Mouse (Mus musculus): ENCODE results near the gene Slc35e2. TPM values are rescaled to one million over a fixed set of nuclear protein-coding genes. Genes with fewer than 3 reads are reported as not detected.

The Slc35e2 gene
- total RNA-seq, 2 experiments from 2014 or later: 3.7 TPM

- DNase-seq: no peak
Observed at GRCm38 (mm10) chr4:155575521-155575920, 25.7 kb upstream of the Slc35e2 start.

DNA sequence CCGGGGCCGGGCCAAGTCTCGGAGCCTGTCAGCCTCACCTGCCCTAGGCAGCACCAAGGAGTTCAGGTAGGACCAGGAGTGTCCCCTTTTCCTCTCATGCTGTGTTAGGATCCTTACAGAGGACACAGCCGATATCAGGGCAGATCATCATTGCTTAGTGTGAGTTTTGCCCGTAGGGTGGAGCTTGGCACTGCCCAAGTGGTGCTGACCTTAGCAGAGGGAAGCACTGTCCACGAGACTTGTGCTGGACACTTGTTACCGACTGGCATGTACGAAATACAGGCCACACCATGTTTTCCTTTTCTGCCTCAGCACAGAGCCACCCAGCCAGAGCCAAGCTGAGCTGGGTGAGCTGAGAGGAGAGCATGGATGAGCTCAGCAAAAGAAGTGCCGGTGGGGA, 24.1 kb upstream of the Slc35e2 start:
- DNase-seq: peak; percentile 57

- DNase-seq: no peak
Observed at GRCm38 (mm10) chr4:155577741-155578140, 23.5 kb upstream of the Slc35e2 start.

DNA sequence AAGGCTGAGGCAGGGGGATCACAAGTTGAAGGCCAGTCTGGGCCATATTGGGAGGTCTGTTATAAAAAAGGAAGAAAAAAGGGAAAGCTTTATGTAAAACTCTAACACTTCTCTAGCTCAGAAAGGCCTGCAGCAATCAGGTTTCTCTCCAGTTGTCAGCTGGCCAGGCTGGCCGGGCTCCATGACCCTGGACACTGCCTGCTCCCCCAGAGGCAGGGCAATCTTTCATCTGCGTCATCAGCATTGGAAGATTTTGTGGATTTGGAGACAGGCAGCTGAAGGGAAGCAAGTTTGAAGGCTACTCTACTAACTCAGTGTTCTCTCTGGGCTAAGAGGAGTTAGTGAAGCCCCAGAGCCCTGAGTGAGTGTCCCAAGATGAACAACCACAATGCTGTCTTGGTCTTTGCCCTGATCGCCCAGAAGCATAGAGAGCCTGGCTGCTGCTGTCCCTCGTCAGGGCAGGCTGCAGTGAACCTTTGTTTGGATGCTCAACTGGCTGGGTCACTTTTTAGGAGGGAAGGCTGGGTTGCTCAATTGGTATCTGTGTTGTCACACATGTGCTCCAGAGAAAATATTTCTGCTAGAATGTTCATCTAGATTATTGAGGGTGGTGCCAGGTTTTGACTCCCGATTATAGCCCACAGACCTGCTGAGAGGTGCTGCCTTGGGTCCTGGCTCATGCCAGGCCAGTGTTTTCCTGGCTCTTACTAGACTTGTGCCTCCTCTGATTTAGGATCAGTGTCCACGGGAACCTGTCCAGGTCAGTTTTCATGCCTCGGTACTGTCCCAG, 22.7 kb upstream of the Slc35e2 start:
- DNase-seq: peak; percentile 79

DNA sequence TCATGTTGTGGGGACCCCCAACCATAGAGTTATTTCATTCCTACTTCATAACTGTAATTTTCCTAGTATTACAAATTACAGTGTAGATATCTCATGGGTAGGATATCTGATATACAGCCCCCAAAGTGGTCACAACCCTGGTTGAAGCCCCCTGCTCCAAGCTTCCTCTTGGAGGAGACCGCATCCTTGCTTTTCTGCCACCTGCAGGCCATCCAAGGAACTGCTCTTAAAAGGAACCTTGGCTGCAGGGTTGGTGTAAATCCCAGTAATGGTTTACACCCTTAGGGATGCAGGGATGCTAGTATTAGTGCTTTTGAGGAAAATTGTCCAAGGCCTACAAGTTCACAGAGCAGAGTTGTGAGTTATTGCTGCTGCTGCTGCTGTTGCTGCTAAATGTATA, 20.8 kb upstream of the Slc35e2 start:
- no peak for DNase-seq

GRCm38 (mm10) chr4:155582279-155582905, 18.8 kb upstream of the Slc35e2 start:
- no peak for DNase-seq

DNA sequence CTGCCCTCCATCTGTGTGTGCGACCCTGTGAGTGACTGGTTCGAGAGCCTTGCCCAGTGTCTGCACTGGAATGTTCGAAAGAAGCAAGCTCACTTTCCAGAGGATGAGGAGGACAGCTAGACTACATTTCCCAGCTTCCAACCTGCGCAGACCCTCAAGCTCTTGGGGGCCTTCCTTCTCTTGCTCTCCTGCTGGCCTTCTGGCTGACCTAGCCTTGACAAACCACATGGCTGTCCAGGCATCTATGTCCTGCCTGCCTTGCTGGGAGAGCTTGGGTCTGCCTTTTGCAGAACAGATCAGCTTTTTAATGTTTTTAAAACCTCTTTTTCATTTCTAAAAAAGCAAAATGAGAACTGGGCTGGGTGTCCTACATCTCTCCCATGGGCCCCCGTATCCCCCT, 11.9 kb upstream of the Slc35e2 start:
- DNase-seq: no peak

DNA sequence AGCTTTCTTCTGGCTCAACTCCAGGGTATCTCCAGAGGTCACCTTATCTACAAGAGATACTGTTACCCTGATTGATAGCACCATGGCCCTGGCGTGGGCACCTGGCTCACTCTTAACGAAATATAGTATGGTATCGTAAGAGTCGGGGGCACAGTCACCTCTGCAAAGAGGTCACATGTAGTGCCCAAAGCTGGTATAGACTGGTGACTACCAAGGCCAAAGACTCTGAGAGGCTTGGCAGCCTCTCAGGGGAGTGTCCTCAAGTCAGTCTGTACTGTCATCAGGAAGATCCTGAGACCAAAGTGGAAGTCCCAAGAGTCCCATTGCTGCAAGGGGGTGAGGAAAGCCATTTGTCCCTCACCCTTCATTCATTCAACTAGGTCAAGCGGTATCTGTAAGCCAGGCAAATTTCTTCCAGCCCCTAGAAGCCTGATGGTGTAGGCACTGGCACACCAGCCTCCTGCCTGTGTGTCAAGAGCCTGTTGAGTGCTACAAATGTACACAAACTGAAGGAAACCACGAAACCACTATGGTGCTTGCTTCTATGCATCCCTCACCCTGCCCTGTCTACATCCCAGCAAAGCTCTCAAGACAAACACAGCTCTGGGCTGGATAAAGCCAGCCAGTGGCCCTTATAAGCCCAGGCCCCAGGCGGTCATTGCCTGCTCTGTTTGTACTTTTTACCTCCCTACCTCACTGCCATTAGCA, 10.1 kb upstream of the Slc35e2 start:
- DNase-seq: no peak

DNA sequence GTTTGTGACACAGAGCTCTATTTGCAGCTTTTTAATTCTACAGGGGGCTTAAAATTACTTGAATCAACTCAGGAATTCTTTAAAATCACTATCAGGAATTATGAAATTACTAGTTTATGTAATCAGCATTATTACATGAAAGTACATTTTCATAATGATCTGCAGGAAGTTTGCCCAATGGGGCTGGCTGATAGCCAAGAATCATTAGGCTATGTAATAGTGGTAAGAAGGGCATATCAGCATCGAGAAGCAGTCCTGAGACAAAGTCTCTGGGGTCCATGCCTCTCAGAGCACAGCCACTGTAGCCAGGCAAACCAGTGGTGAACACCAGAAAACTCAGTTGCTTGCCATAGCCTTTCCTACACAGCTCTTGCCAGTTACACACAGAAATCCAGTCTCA, 7.4 kb upstream of the Slc35e2 start:
- no peak for DNase-seq

- no peak for DNase-seq
Observed at GRCm38 (mm10) chr4:155595777-155596176, 5.4 kb upstream of the Slc35e2 start.

GRCm38 (mm10) chr4:155596606-155597005, 4.6 kb upstream of the Slc35e2 start:
- no peak for DNase-seq

DNA sequence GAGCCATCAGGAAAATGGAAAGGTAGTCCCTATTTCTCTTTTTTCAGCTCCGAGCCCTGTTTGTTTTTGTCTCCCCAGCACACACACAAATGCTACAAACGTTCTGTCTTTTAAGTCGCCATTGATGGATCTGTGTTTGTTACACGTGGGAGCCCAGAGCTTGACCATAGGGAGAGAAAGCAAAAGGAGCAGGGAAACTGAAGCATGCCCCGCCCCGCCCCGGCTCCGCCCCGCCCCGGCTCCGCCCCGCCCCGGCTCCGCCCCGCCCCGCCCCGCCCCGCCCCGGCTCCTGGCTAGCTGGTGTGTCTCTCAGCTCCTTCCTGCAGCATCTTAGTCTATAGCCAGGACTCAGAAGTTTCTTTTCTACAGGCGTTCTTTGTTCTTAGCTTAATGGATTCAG, 2.7 kb upstream of the Slc35e2 start:
- DNase-seq: no peak

GRCm38 (mm10) chr4:155599901-155600825, 1.1 kb upstream of the Slc35e2 start:
- DNase-seq: no peak

- DNase-seq: no peak
Observed at GRCm38 (mm10) chr4:155601997-155602456, 811 bp downstream of the Slc35e2 start.

GRCm38 (mm10) chr4:155602753-155603152, 1.5 kb downstream of the Slc35e2 start:
- no peak for DNase-seq

- DNase-seq: no peak
Observed at GRCm38 (mm10) chr4:155603801-155604200, 2.6 kb downstream of the Slc35e2 start.

GRCm38 (mm10) chr4:155605132-155605531, 3.9 kb downstream of the Slc35e2 start:
- no peak for DNase-seq

DNA sequence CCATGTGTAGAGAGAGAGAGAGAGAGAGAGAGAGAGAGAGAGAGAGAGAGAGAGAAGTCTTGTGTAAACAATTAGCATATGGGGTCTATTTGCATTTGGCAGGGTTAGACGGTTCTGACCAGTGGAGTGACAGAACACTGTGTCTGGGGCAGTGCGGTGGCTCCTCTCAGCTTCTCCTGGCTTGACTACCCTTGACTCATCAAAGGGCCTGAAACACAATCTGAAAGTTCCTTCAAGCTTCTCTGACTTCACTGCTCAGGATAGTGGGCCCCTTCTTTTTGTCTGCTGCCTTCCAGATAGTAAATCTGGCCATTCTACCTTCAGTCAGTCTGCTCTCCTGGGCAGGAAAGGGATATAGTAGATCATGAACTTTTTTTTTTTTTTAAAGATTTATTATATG, 5.6 kb downstream of the Slc35e2 start:
- DNase-seq: no peak

DNA sequence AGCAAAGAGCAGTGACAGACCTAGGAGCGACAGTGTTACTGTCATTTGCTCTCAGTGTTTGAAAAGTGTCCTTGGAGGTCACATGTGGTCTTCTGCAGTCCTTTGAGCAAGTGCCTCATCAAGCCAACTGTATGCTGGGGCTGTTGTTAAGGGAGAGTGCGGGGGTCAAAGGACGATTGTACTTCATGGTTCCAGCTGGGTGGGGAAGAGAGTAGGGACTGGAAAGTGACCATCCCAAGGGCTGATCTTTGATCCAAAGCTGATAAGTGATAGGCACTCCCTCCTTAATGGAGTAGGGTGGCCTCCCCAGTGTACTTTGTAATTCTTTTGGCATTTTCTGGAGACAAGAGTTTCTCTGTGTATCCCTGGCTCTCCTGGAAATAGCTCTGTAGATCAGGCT, 10.6 kb downstream of the Slc35e2 start:
- no peak for DNase-seq

- no peak for DNase-seq
Observed at GRCm38 (mm10) chr4:155613264-155613663, 12.0 kb downstream of the Slc35e2 start.

- no peak for DNase-seq
Observed at GRCm38 (mm10) chr4:155618321-155618720, 17.1 kb downstream of the Slc35e2 start.
